Mouse (Mus musculus) C2C12 (cell line): ENCODE measurements around the gene Lsamp.

Source experiments
- CTCF ChIP-seq: IDR thresholded peaks from one replicate; pipeline ENCODE4 v1.5.1; 2011; ENCODE audit not compliant: control insufficient read depth, insufficient read depth, insufficient read length
- USF1 ChIP-seq: IDR thresholded peaks from one replicate; pipeline ENCODE4 v1.6.1; 2011; ENCODE audit warnings: low read depth, mild to moderate bottlenecking, control low read depth, moderate library complexity

- TF ChIP-seq CTCF (no peak), USF1 (no peak)
Measured at GRCm38 (mm10) chr16:42002925-42003324, 2018.8 kb downstream of the Lsamp start.
